8 mouse cellular contexts compared by ENCODE assay signal in the genomic region with DNA sequence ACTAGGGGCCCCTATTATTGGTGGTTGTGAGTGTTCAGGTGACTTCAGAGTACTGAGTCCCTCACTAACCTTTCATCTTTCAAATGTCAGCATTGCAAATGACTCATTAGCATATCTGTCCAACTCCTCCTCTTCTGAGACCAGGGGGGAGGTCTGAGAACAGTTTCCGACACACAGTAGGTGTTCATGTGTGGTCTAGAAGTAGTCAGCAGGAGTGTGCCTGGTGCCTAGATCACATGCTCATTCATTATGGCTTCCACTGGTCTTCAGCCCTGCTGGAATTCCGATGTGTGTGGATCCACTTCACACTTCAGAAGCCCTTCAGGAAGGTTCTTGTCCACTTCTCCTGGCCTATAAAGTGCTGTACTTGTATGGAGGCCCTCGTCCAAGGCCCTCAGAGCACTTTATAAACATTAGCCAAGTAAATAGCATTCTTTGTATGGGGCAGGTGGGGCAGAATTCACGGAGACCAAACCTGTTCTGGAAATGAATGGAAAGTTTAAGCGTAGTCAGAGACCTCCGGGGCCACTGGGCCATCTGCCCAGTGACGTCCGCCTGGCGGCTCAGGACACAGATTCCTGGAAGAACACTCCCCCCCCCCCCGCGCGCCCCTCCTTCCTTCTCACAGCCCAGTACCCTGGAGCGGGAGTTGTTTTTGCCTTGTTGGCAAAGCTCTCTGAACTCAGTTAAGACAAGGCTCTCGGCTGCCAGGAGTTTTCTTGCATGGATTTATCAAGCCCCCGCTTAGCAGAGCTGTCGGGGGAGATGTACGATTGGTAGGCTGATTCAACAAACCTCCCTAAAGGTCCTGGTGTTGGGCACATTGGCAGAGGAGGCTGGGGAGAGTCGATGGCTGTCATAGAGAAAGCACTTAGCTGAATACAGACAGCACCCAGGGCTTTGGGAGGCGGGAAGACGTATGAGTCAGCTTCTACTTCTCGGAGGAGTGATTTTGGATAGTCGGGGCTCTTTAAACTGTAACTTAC.
DNase-seq lines count a peak whose midpoint lies in the region; ATAC-seq and TF ChIP-seq lines count a peak whose summit lies in the region.

No protein-coding gene starts in this region.

- H3K36me3 ChIP-seq in liver, postnatal 0 days (replicated peaks; ENCODE audit: insufficient read depth, low read length) = no peaks in the 10 kb centered on the region
- H3K36me3 ChIP-seq in liver, embryonic 12.5 days = no peaks in the 10 kb centered on the region
- H3K36me3 ChIP-seq in intestine, embryonic 14.5 days (ENCODE audit: control insufficient read depth, insufficient read depth, low read length) = no peaks in the 10 kb centered on the region
- H3K36me3 ChIP-seq in lung, embryonic 16.5 days (ENCODE audit: control insufficient read depth, insufficient read depth, low read length) = no peaks in the 10 kb centered on the region
- H3K36me3 ChIP-seq in thymus, adult 2 months (ENCODE audit: control insufficient read depth, insufficient read depth, low read length) = no peaks in the 10 kb centered on the region

- peak; percentile 21; the same call in 1 of the 2 replicates for ATAC-seq in liver, postnatal 0 days
- ATAC-seq in liver, embryonic 12.5 days = no peak
- no peak; the same call in 1 of the 2 replicates for ATAC-seq in intestine, embryonic 14.5 days (replicated peaks; ENCODE audit: low FRiP score, low TSS enrichment, low read depth)
- peak; percentile 93 for ATAC-seq in lung, embryonic 16.5 days (ENCODE audit: low read depth)

- no peak overlapping the region for H3K9ac ChIP-seq in liver, postnatal 0 days (replicated peaks)
- no peak overlapping the region for H3K9ac ChIP-seq in liver, embryonic 12.5 days
- H3K9ac ChIP-seq in intestine, embryonic 14.5 days (ENCODE audit: low read length) = no peak overlapping the region
- H3K9ac ChIP-seq in lung, embryonic 16.5 days (ENCODE audit: low read length) = peak overlapping the region; percentile 54; the same call in 1 of the 2 replicates

- TF ChIP-seq EP300 in liver, postnatal 0 days (IDR thresholded peaks at IDR 0.05; ENCODE audit: low read depth) = no peak

- TF ChIP-seq CTCF in liver, postnatal 0 days (IDR thresholded peaks at IDR 0.05; ENCODE audit: low read depth) = no peak
- no peak for TF ChIP-seq CTCF in brain, embryonic 14.5 days (IDR thresholded peaks at IDR 0.05; ENCODE audit: borderline replicate concordance, extremely low read depth, insufficient read depth, insufficient read length)
- TF ChIP-seq CTCF in thymus, adult 2 months (IDR thresholded peaks at IDR 0.05; ENCODE audit: borderline replicate concordance, control insufficient read depth, extremely low read depth, insufficient read depth, low read length, poor library complexity) = no peak

- H3K9me3 ChIP-seq in liver, postnatal 0 days (ENCODE audit: low read length) = no peaks in the 10 kb centered on the region
- H3K9me3 ChIP-seq in liver, embryonic 12.5 days (replicated peaks) = no peaks in the 10 kb centered on the region
- no peaks in the 10 kb centered on the region for H3K9me3 ChIP-seq in intestine, embryonic 14.5 days (ENCODE audit: control insufficient read depth, low read length)
- no peaks in the 10 kb centered on the region; the same call in 1 of the 2 replicates for H3K9me3 ChIP-seq in lung, embryonic 16.5 days (ENCODE audit: control insufficient read depth, low read length)

- peak; percentile 43 for DNase-seq in liver, postnatal 0 days
- peak; percentile 83 for DNase-seq in brain, embryonic 14.5 days (ENCODE audit: low read depth)
- DNase-seq in intestine, embryonic 14.5 days (ENCODE audit: low spot score) = no peak
- no peak for DNase-seq in retina, postnatal 1 day
- no peak for DNase-seq in thymus, adult 2 months
- no peak for DNase-seq in B cell, adult 2 months

- H3K27ac ChIP-seq in liver, postnatal 0 days (ENCODE audit: low read depth) = no peak overlapping the region
- no peak overlapping the region for H3K27ac ChIP-seq in liver, embryonic 12.5 days
- H3K27ac ChIP-seq in intestine, embryonic 14.5 days (ENCODE audit: low read depth) = 0 out of 2 replicates have a peak overlapping the region, but pooled peaks have one; percentile 4
- peak overlapping the region; percentile 75 for H3K27ac ChIP-seq in lung, embryonic 16.5 days (ENCODE audit: low read length)
- no peak overlapping the region for H3K27ac ChIP-seq in thymus, adult 2 months (ENCODE audit: control insufficient read depth, insufficient read depth, low read length)

- H3K27me3 ChIP-seq in liver, postnatal 0 days (ENCODE audit: insufficient read depth, low read length) = no peaks in the 10 kb centered on the region
- peaks cover 27% of the 10 kb centered on the region for H3K27me3 ChIP-seq in liver, embryonic 12.5 days (replicated peaks)
- H3K27me3 ChIP-seq in intestine, embryonic 14.5 days (replicated peaks; ENCODE audit: control insufficient read depth, insufficient read depth, low read length) = no peaks in the 10 kb centered on the region
- H3K27me3 ChIP-seq in lung, embryonic 16.5 days (ENCODE audit: control insufficient read depth, insufficient read depth, low read depth, low read length) = peaks cover 3% of the 10 kb centered on the region; the same call in 1 of the 2 replicates
- H3K27me3 ChIP-seq in thymus, adult 2 months (ENCODE audit: control insufficient read depth, insufficient read depth, low read length) = no peaks in the 10 kb centered on the region

- H3K4me3 ChIP-seq in liver, postnatal 0 days (ENCODE audit: low read depth, low read length) = no peak overlapping the region
- H3K4me3 ChIP-seq in liver, embryonic 12.5 days = no peak overlapping the region
- no peak overlapping the region for H3K4me3 ChIP-seq in intestine, embryonic 14.5 days (ENCODE audit: low read depth, low read length)
- H3K4me3 ChIP-seq in lung, embryonic 16.5 days (ENCODE audit: low read length) = no peak overlapping the region
- no peak overlapping the region for H3K4me3 ChIP-seq in thymus, adult 2 months (ENCODE audit: control insufficient read depth, insufficient read depth, low read length)

- no peaks in the 10 kb centered on the region for H3K4me1 ChIP-seq in liver, postnatal 0 days (ENCODE audit: insufficient read depth)
- H3K4me1 ChIP-seq in liver, embryonic 12.5 days = peaks cover 7% of the 10 kb centered on the region; the same call in 1 of the 2 replicates
- H3K4me1 ChIP-seq in intestine, embryonic 14.5 days (replicated peaks; ENCODE audit: control insufficient read depth, insufficient read depth, low read length) = peaks cover 12% of the 10 kb centered on the region
- H3K4me1 ChIP-seq in lung, embryonic 16.5 days (replicated peaks; ENCODE audit: control insufficient read depth, insufficient read depth, low read length) = peaks cover 18% of the 10 kb centered on the region
- H3K4me1 ChIP-seq in thymus, adult 2 months (replicated peaks; ENCODE audit: control insufficient read depth, insufficient read depth, low read length) = no peaks in the 10 kb centered on the region

- WGBS in liver, postnatal 0 days (ENCODE audit: insufficient replicate concordance) = 66% methylated on average over 21 of the region's 22 CpGs
- WGBS in liver, embryonic 12.5 days (ENCODE audit: insufficient replicate concordance) = 52% methylated on average over 22 of the region's 22 CpGs
- 31% methylated on average over 22 of the region's 22 CpGs for WGBS in intestine, embryonic 14.5 days
- 16% methylated on average over 21 of the region's 22 CpGs for WGBS in lung, embryonic 16.5 days
- 87% methylated on average over 22 of the region's 22 CpGs for WGBS in thymus, adult 2 months

- no peak for TF ChIP-seq POLR2A in brain, embryonic 14.5 days (IDR thresholded peaks at IDR 0.05; ENCODE audit: borderline replicate concordance, extremely low read depth, insufficient read depth, insufficient read length, poor library complexity, severe bottlenecking)
- no peak for TF ChIP-seq POLR2A in thymus, adult 2 months (IDR thresholded peaks at IDR 0.05; ENCODE audit: control insufficient read depth, extremely low read depth, insufficient read depth, low read length, poor library complexity)

- H3K4me2 ChIP-seq in liver, postnatal 0 days (ENCODE audit: low read depth, low read length) = no peak overlapping the region
- no peak overlapping the region for H3K4me2 ChIP-seq in liver, embryonic 12.5 days
- H3K4me2 ChIP-seq in intestine, embryonic 14.5 days (ENCODE audit: low read length) = no peak overlapping the region
- H3K4me2 ChIP-seq in lung, embryonic 16.5 days (ENCODE audit: low read depth, low read length) = peak overlapping the region; percentile 44

Comparison
In these comparisons a context has a peak if more than half of its experiments do, and no peak if none do; other contexts are left out.
1. ATAC-seq: peak in liver, postnatal 0 days (single experiment) and lung, embryonic 16.5 days (single experiment); none in liver, embryonic 12.5 days (single experiment) and intestine, embryonic 14.5 days (single experiment).
2. DNase-seq: peak in liver, postnatal 0 days (single experiment) and brain, embryonic 14.5 days (single experiment); none in intestine, embryonic 14.5 days (single experiment), retina, postnatal 1 day (single experiment), thymus, adult 2 months (single experiment) and B cell, adult 2 months (0 of 2).
3. H3K27ac ChIP-seq: peak in intestine, embryonic 14.5 days (single experiment) and lung, embryonic 16.5 days (single experiment); none in liver, postnatal 0 days (single experiment), liver, embryonic 12.5 days (single experiment) and thymus, adult 2 months (single experiment).